Mouse (Mus musculus): Measurements from ENCODE around the gene Galnt2.

The Galnt2 gene

DNA sequence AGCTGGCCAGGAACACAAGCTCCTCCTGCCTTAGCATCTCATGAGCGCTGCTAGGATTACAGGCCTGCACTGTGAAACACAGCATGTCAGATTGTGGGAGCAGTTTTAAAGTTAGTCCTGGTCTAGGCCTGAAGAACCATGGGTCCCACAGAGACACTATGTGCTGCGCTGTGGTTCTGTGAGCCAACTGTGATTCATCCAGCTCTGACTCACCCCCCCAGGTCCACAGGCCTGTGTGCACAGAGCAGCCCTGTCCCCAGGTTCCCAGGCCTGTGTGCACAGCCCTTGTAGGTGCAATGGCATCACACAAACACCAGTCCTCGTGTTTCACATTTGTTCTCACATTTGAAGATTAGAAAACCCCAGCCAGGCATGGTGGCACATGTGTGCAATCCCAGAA is 99.9 kb downstream of the Galnt2 start:
- no peak for DNase-seq

DNA sequence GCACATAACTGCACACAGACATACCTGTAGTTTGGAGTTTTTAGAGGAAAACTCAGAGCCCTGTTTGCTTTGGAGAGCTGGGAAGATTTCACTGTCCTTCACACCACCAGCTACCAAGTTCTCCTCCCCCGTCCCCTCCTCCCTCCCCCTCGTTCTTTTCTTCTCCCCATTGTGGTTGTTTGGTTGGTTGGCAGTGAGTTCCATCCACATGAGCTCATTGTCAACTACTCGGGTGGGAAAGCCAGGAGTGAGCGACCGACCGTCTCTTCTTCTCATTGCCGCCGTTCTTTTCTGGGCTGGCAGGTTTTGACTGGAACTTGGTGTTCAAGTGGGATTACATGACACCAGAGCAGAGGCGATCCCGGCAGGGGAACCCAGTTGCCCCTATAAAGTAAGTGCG is 100.5 kb downstream of the Galnt2 start:
- no peak for DNase-seq

DNA sequence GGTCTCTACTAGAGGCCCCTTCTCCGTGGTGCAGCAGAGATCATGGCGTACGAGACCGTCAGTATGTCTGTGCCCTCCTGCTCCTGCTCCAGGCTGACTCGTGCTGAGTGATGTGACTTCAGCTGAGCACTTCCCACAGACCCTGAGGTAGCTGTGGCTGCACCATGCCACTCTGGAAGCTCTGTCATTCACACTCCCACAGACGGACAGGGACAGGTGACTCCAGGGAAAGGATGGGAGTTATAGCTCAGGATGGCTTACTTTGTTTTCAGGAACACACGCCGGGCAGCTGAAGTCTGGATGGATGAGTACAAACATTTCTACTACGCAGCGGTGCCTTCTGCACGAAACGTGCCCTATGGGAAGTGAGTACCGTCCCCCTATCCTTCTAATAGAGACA is 105.1 kb downstream of the Galnt2 start:
- DNase-seq, result no peak

DNA sequence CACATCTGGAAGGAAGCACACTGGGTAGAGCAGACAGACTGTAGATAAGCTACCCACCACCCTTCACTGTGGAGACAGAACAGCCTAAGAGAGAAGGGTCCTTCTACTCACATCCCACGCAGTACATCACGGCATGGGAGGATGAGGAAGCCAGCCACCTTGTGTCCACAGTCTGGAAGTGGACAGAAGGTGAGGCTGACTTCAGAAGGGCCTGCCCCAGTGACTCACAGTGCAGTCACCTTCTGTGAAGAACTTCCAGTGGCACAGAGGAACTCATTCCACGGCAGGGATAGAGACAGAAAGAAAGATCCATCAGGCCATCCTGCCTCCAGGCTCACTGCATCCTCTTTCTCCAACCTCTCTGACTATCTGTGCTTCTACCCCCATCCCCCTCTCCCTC is 108.6 kb downstream of the Galnt2 start:
- no peak for DNase-seq

DNA sequence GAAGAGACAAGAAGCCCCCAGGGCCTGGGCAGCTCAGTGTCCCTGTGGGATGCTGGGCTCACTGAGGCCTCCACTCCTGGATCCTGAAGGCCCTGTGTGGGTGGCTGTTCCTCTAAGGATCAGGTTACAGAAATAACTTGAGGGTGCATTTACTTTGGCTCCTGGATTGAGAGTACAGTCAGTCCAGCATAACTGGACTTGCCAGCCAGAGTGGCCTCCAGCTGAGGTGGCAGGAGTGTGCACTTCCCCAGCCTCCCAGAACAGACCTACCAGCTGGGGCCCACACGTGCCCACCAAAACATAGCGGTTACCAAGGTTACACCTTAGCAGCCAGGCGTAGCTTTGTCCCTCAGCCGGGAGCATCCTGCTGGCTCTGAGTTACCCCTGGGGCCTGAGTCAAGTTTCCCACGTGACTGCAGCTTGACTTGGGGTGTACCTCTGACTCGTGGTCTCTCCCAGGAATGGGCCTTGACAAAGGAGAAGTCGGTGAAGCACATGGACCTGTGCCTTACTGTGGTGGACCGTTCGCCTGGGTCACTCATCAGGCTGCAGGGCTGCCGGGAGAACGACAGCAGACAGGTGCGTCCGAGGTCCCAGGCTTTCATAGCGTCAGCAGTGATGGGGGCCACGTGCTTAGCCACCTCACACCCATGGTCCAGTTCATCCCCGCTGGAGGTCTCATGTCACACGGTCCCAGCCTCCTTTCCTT is 109.3 kb downstream of the Galnt2 start:
- no peak for DNase-seq

DNA sequence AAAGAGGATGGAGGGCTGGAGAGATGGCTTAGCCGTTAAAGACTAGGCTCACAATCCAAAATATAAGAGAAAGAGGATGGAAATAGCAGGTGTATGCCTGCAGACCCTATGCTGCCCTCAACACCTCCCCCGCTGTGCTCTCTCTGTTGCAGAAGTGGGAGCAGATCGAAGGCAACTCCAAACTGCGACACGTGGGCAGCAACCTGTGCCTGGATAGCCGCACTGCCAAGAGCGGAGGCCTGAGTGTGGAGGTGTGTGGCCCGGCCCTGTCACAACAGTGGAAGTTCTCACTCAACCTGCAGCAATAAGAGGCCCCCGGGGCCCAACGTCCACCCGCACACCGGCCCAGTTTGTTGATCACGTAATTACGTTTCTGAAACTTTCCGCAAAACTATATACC is 112.0 kb downstream of the Galnt2 start:
- DNase-seq, result no peak

DNA sequence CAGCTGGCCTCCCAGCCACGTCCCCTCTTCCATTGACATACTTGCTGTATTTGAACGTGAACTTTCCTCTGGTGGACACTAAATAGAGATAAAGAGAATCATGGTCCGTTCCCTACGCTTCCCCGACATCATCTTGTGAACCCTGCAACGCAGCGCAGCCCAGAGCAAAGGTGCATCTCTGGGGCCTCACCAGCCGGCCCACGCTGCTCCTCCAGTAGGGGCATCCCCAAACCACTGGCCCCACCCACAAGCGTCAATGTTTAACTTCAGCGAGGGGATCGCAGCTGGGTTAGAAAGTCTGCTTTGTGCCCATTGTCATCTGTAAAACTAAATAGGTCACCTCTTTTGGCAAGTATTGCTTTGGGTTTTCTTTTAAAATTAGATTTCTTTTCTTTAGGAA is 112.8 kb downstream of the Galnt2 start:
- no peak for DNase-seq

DNA sequence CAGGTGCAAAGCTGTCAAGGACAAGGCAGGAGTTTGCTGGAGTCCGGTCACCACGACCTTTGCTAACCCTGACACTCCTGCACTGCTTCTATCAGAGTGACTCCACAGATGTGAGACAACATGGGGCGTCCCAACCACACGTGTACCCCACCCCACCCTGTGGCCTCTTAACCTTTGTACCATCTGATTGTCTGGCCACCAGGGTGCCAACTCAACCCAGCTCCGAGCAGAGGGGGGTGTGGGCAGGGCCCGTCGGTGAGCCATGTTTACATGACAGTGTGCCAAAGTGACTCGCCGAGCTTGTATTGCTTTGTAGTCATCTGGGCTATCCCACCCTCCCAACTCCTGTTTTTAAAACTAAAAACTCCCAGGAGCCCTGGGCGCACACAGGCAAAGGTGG is 113.9 kb downstream of the Galnt2 start:
- DNase-seq, result no peak

DNA sequence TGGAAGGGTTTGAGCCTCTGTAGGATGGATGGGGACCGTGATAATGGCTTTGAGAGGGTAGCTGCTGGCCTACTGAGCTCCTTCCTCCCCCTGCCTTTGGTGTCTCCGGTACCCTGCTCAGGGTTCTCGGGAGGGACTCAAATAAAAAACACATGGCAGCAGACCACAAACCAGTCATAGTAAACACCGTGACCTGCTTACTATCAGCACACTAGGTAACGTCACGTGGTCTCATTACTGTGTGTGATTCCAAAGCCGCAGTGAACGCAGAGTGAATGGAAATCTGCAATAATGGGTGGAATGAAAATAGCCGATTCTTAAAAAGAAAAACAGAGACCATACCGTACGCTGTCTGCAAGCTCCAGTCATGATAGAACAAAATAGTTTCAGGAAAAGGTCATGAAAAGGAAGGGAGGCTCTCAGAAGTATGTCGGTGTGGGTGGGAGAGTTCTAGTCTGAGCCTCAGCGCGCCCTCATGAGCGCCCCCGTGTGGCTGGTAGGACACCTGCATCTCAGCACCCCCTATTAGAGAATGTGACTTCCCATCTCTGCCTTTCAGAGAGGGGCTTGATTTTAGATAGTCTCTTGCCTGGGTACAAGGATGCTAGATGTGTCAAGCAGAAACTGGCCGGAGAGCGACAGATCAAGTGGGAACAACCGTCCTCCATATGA is 115.8 kb downstream of the Galnt2 start:
- DNase-seq, result peak; percentile 77

DNA sequence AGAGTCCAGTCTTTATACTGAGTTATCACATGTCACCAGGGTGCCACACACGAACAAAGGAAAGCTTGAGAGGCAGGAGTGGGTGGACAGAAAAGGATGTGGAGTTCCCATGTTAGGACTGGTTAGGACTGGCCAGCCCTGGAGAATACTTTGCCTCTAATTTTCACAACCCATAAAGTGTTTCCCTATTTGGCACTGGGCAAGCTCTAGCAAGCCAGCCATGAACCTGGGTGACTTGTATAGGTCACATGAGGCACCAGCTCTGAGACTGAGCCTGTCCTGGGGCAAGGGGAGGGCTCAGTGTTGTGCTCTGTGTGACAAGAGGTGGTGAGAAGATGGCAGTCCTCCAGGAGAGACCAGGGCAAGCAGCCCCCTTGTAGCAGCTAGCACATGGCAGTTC is 116.9 kb downstream of the Galnt2 start:
- DNase-seq, result no peak

DNA sequence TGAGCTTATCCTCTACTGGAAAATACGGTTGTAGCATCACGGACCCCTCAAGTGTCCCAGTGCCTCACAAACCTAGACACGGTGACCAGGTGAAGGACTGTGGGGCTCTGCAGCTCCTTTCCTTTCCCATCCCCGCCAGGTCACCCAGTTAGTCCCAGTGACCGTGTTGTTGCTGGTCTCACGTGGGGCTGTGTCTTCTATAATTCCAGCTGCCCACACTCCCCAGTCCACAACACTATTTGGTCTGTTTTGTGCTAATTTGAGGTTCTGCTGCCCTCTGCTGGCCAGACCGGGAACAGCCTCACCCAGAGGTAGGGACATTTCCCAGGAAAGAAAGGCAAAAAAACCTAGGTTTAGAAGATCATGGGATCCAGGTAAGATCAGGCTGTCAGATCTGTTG is 118.5 kb downstream of the Galnt2 start:
- DNase-seq, result peak; percentile 77

DNA sequence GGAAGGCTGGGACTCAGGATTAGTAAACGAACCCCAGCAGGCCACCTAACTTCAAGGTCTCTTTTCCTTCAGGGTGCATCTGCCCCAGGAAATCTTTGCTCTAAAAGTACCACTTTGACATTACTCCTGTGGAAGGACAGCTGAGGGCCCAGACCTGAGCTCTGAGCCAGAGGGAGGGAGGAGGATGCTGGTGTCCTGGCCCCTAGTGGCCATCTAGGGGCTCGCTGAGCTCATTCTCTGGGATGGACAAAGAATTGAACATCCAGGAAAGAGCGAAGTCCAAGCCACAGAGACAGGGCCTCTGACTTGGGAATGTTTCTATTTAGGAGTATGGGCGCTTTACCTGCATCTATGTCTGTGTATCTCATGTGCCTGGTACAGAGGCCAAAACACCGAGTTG is 120.4 kb downstream of the Galnt2 start:
- peak; percentile 39 for DNase-seq

DNA sequence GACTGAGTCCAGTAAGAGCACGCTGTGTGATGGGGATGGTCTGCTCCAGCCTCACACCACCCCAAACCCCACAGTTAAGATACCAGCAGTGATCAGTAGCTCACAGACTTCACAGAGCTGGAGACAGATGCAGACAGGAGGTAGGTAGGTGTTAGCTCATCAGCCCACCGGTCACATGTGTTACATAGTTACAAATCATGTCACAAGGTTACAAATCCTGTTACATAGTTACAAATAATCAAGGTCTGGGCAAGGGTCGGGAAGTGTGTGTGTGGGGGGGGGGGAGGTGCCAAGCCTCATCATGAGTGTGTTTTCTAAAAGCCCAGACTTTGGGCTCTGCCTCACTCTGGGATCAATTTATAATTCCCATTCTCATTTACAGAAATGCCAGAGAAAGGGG is 129.7 kb downstream of the Galnt2 start:
- DNase-seq, result no peak

DNA sequence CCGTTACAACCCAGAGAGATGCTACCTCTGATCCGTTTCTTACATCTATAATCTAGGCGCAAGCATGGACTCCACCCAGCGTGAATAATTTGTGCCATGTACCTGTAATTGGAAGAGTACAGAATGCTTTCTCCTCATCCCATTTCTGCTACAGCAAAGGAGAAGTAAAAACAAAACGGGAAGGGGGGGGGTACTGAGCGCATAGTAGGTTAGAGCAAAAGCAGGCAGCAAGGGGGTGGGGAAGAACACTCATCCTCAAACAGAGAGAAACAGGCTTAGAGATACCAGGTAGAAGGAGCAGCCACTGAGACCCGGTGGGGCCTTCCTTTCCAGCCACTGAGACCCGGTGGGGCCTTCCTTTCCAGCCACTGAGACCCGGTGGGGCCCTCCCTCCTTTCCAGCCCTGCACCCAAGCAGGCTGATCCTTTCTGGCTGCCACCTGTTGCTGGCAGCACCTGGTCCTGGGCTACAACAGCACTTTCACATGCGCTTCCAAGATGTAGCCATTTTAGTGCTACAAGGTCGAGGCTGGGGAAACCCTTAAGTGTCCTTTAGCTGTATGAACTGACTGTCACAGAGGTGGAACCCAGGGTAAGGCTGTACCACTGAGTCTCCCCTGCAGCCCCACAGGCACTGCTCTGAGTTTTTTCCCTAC is 130.7 kb downstream of the Galnt2 start:
- DNase-seq, result no peak

DNA sequence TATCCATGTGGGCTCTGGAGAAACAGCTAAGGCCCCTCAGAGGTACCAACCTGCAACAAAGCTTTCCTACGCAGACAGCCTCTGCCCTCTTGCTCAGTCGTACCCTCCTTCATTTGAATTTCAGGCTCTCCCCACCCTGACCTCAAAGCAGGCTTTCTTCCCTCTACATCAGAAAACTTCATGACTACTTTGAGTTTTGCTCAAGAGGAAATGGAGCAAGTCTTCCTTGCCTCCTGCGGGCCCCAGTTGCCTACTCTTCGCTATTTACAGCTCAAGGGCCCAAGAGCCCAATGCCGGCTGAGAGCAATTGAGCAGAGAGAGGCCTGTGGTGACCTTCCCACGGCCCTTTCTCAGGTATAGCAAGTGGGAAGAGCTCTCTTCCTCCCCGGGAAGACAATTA is 131.4 kb downstream of the Galnt2 start:
- no peak for DNase-seq

DNA sequence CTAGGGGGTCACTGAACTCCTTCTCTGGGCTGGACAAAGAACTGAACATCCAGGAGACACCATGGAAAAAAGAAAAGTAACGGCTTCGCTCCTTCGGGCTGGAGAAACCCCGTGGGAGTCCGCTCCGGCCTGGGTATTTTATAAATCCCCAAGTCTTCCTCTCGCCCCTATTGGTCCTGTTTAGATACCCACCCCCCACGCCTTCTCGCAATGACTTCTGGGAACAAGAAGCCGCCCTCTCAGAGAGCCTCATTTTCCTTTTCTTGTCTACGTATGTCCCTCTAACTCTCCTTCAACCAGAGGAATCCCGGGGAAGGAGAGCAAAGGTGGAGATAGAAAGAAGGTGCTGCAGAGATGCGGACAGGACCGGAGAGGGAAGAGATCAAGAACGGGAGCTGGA is 132.1 kb downstream of the Galnt2 start:
- DNase-seq, result no peak

DNA sequence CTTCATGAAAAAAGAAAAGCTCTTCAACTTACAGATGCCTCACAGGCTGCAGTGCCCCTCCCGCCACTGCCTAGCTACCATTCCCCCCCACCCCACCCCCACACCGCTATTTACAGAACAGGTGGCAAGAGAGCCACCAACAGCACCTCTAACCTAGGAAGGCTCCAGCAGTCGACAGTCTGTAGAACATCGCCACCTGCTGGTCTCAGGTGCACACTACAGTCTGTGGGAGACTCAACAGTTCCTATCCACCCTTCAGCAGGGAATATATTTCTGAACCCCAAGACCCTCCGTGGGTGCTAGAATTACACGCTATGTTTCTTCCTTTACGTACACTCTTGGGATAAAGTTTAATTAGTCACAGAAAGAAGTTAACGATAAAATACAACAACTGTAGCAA is 137.0 kb downstream of the Galnt2 start:
- DNase-seq, result peak; percentile 79

DNA sequence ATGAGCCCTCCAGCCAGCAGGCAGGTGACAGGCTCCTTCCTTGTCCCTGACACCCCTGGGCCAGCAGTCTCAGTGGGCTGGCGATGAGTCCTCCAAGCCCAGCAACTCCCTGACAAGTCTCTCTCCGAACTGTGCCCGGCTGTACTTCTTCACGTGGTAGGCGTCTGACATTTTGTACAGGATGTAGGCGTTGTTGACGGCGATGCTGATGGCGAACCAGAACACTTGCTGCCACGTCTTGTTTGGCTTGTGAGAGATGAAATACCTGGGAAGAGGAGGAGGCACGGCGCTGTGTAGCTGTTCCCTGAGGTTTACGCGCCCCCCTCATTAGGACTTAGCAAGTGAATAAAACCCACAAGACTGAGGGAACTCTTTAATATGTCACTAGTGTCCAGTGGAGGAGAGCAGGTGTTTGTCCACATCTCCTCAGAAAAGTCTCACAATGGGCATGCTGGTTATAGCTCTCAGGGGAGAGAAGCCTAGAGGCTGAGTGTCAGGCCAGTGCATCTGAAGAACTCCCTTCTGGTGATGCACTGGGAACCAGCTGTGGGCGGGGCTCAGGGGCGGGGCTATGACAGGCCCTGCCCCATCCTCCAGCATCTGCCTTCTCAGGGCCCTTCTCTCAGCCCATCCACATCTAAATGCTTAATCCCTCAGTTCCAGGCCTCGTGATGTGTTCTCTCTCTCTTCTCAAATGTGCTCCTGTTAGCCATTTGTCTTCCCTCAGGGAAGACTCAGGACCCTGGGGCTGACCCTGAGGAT is 139.4 kb downstream of the Galnt2 start:
- no peak for DNase-seq

DNA sequence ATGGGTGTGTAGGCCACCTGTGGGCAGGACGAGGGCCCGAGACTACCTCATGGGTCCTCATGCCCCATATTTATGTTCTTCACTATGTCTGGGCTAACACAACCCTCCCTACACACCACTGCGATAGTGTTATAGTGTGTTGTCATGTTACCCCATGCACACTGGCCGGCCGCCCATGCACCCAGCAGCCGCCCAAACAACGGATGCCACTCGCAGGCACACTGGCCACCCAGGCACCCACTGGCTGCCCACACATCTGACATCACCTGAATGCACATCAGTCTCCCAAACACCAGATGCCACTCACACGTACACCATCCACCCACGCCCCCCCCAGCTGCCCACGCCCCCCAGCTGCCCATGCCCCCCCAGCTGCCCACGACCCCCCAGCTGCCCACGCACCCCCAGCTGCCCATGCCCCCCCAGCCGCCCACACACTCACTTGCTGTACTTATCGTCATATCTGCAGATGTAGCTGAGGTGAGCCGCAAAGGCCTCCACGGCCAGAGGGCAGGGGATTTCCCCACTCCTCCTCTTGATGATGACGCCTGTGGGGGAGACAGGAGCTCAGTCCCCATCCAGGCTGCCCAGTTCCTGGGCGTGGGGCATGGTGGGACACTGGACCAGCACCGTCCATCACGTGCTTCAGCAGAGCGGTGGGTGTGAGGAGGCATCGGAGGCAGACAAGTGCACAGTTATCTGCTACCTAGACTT is 140.4 kb downstream of the Galnt2 start:
- no peak for DNase-seq

DNA sequence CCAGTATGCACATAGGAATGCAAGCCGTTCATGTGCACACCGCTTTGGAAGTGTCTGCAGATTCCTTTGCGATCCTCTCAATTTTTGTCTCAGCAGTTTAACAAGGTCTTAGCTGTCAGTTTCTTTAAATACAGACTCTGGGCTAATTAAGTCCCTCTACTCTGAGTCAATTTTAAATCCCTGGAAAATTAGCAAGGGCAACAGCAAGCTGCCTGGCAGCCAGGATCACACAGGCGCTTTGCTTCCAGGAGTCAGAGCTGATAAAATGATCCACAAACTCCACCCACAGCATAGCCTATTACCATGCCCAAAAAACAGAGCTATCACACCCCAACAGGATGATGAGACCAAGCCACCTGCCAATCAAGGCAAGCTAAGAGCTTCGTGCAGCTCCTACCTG is 142.6 kb downstream of the Galnt2 start:
- no peak for DNase-seq

DNA sequence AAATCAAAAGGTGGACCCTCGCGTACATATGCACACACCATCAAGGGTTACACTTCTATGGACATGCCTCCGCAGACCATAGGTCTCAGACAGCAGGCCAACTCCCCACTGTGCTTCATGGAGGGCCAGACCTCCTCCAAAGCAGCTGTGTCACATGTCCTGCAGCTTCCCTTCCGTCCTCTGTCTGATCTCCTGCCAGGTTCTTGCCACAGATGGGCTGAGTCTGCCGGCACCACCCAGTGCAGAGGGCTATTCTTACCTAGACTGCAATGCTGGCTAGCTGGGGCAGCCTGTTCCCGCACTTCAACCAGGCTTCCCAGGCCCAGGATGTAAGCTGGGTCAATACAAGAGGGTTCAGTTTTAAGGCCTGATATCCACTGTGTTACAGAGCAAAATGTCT is 144.0 kb downstream of the Galnt2 start:
- no peak for DNase-seq

DNA sequence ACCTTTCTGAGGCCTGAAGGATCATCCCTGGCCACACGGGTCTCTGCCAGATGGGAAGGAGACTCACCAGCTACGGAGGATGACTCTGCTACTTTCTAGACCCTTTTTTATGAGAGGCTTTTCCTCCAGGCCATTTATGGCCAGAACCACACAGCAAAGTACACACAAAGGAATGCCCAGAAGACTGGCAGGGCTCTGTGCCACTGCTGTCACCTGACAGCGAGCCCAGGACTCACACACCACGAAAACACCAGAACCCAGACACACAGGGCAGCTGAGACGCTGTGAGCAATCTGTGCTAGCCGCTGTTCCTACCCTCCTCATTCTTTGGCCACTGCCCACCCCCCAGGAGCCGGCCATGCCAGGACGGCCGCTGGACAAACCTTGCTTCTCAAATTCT is 144.5 kb downstream of the Galnt2 start:
- no peak for DNase-seq

DNA sequence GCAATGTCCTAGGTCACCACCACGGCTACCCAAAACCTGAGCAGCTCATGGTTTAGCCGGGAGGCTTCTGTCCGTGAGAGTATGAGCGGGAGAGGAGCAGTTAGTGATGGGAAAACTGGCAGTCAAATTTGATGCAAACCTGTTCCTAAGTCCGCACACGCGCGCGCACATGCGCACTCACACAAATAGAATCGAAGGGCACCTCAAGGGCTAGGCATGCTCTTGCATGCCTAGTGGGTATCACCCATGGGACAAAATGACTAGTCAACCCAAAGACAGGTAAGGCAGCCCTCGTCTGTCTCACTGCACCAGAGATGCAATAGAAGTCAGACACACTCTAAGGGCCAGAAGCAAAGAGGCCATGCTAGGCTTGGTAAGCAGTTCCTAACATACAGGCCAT is 145.2 kb downstream of the Galnt2 start:
- DNase-seq, result no peak

Data from embryo, embryonic 11 days (tissue).